ENCODE assay signal across 7 mouse cellular contexts in genomic region chr8:120321724-120322123, GRCm38 (mm10).
A peak's percentile ranks its signal among the peaks of the same experiment; 100 is the strongest.
DNase-seq lines count a peak whose midpoint lies in the region; ATAC-seq and TF ChIP-seq lines count a peak whose summit lies in the region.

No protein-coding gene starts in this region.

- in situ Hi-C loops in CH12.LX (cut with MboI; ENCODE audit: low pct_ligation_motif_present, low pct_unique_long_range_greater_than_20kb, low sequenced_read_pairs), result loop anchor here (5.0 to 10.0 kb wide), 3 partner anchors 41 to 213 kb away; no protein-coding TSS in a partner anchor

- no peaks in the 10 kb centered on the region for H3K27me3 ChIP-seq in kidney, postnatal 0 days (ENCODE audit: insufficient read depth, low read length)
- peaks cover 17% of the 10 kb centered on the region for H3K27me3 ChIP-seq in CH12.LX (replicated peaks)

- 54% methylated on average over 6 of the region's 6 CpGs for WGBS in kidney, postnatal 0 days

- peaks cover 25% of the 10 kb centered on the region for H3K4me1 ChIP-seq in kidney, postnatal 0 days (replicated peaks; ENCODE audit: insufficient read depth, low read length)
- H3K4me1 ChIP-seq in CH12.LX (ENCODE audit: control insufficient read depth in 1 of 2, insufficient read depth in 2 of 2), result peaks cover 7 to 26% of the 10 kb centered on the region in 2 experiments

- no peak overlapping the region for H3K9ac ChIP-seq in kidney, postnatal 0 days (ENCODE audit: low read depth, low read length)
- H3K9ac ChIP-seq in CH12.LX (ENCODE audit: insufficient read depth, low read depth), result no peak overlapping the region

- H3K9me3 ChIP-seq in kidney, postnatal 0 days (replicated peaks; ENCODE audit: low read length), result no peaks in the 10 kb centered on the region
- peaks cover 4% of the 10 kb centered on the region for H3K9me3 ChIP-seq in CH12.LX (replicated peaks; ENCODE audit: low read length)

- no peak for ATAC-seq in kidney, postnatal 0 days (replicated peaks; ENCODE audit: low FRiP score, low read depth)

- H3K79me2 ChIP-seq in CH12.LX (replicated peaks; ENCODE audit: control insufficient read depth, extremely low read depth, insufficient read depth, poor library complexity, severe bottlenecking), result no peaks in the 10 kb centered on the region

- no peak for TF ChIP-seq EP300 in CH12.LX (IDR thresholded peaks at IDR 0.05; ENCODE audit: low read length)

- H3K27ac ChIP-seq in kidney, postnatal 0 days, result no peak overlapping the region
- no peak overlapping the region for H3K27ac ChIP-seq in CH12.LX (ENCODE audit: insufficient read depth, low read depth)

- H3K36me3 ChIP-seq in kidney, postnatal 0 days (ENCODE audit: insufficient read depth, low read length), result no peaks in the 10 kb centered on the region
- no peaks in the 10 kb centered on the region for H3K36me3 ChIP-seq in CH12.LX (replicated peaks in 1 of 2; ENCODE audit: control insufficient read depth in 1 of 2, insufficient read depth in 1 of 2, low read length in 1 of 2)

- peak; percentile 26 for TF ChIP-seq RAD21 in CH12.LX (IDR thresholded peaks at IDR 0.05; ENCODE audit: low read depth, low read length)

- H3K4me2 ChIP-seq in kidney, postnatal 0 days (ENCODE audit: low read length), result no peak overlapping the region
- no peak overlapping the region for H3K4me2 ChIP-seq in CH12.LX (ENCODE audit: insufficient read depth, low read depth, poor library complexity, severe bottlenecking)

- TF ChIP-seq POLR2A in CH12.LX (IDR thresholded peaks at IDR 0.05; ENCODE audit: low read depth, low read length), result no peak

- no peak overlapping the region for H3K4me3 ChIP-seq in kidney, postnatal 0 days (replicated peaks; ENCODE audit: low read depth, low read length)
- no peak overlapping the region for H3K4me3 ChIP-seq in CH12.LX (replicated peaks in 1 of 3; ENCODE audit: low read depth in 2 of 3, low read length in 2 of 3, poor library complexity in 1 of 3)

- TF ChIP-seq CTCF in kidney, postnatal 0 days (IDR thresholded peaks at IDR 0.05; ENCODE audit: low read depth), result peak; percentile 85
- peak; percentile 59 to 93; a peak in 3 of 4 replicates for TF ChIP-seq CTCF in CH12.LX (conservative IDR thresholded peaks at IDR 0.05 in 1 of 2, IDR thresholded peaks at IDR 0.05 in 1 of 2; ENCODE audit: low read depth in 2 of 2, low read length in 2 of 2)

- dilution Hi-C loops in CH12.LX (cut with MboI; ENCODE audit: extremely low pct_ligation_motif_present, extremely low pct_unique_long_range_greater_than_20kb, low sequenced_read_pairs), result no loop called here

- peak; percentile 41 for DNase-seq in kidney, postnatal 0 days (ENCODE audit: low spot score)
- no peak for DNase-seq in kidney, adult 9 months
- DNase-seq in CH12.LX (ENCODE audit: extremely low read depth) (no peak), NIH3T3 (ENCODE audit: low read depth) (peak; percentile 68)
- peak; percentile 64 for DNase-seq in naive thymus-derived CD4-positive, alpha-beta T cell, adult 2 months (ENCODE audit: low read depth)
- DNase-seq in urinary bladder, postnatal 10 days (ENCODE audit: low spot score), result no peak
- no peak for DNase-seq in adrenal gland, adult 18-20 months (ENCODE audit: low spot score in 2 of 2)

TF ChIP-seq in CH12.LX, 34 proteins besides CTCF, POLR2A, EP300 and RAD21:
- TF ChIP-seq UBTF (IDR thresholded peaks at IDR 0.05; ENCODE audit: low read depth, low read length) (no peak), SMC3 (IDR thresholded peaks at IDR 0.05; ENCODE audit: low read depth, low read length) (peak; percentile 70), MAX (IDR thresholded peaks at IDR 0.05; ENCODE audit: low read length) (peak; percentile 86), POLR2AphosphoS2 (IDR thresholded peaks at IDR 0.05; ENCODE audit: low read depth, low read length) (no peak), MYC (IDR thresholded peaks at IDR 0.05; ENCODE audit: low read depth, low read length) (peak; percentile 84)
TF ChIP-seq in CH12.LX: peak in this region for 3.

Comparison
In these comparisons a context has a peak if more than half of its experiments do, and no peak if none do; other contexts are left out.
1. DNase-seq: peak in kidney, postnatal 0 days (single experiment), NIH3T3 (single experiment) and naive thymus-derived CD4-positive, alpha-beta T cell, adult 2 months (single experiment); none in kidney, adult 9 months (single experiment), CH12.LX (single experiment), urinary bladder, postnatal 10 days (single experiment) and adrenal gland, adult 18-20 months (0 of 2).